25 mouse cellular contexts compared by ENCODE assay signal in genomic region chr6:145297626-145298025, GRCm38 (mm10). TPM values are rescaled to one million over a fixed set of nuclear protein-coding genes. Genes with fewer than 3 reads are reported as not detected.
A peak's percentile ranks its signal among the peaks of the same experiment; 100 is the strongest.
DNase-seq lines count a peak whose midpoint lies in the region; ATAC-seq and TF ChIP-seq lines count a peak whose summit lies in the region.
"Had no signal": no experiment of that assay in that cellular context is flagged by ENCODE, and none has a peak within 500 bp of the region (broad histone marks: within the 10 kb centered on the region; RNA-seq: fewer than 3 reads in every experiment).

No protein-coding gene starts in this region.

- H3K4me3 ChIP-seq in intestine, embryonic 16.5 days (ENCODE audit: low read length), result no peak overlapping the region
- H3K4me3 ChIP-seq in intestine, embryonic 15.5 days (replicated peaks), result no peak overlapping the region
- no peak overlapping the region for H3K4me3 ChIP-seq in lung, embryonic 15.5 days
- no peak overlapping the region for H3K4me3 ChIP-seq in intestine, postnatal 0 days (ENCODE audit: low read depth, low read length)
- H3K4me3 ChIP-seq: embryonic facial prominence, embryonic 12.5 days; erythroblast, embryonic 14.5 days; forebrain, embryonic 12.5 days; forebrain, embryonic 15.5 days; heart, embryonic 12.5 days; heart, embryonic 15.5 days; hindbrain, embryonic 10.5 days; hindbrain, embryonic 13.5 days had no signal

- ATAC-seq in intestine, embryonic 16.5 days, result peak; percentile 62; the same call in 1 of the 2 replicates
- ATAC-seq in intestine, embryonic 15.5 days, result no peak
- no peak for ATAC-seq in lung, embryonic 15.5 days (ENCODE audit: borderline replicate concordance, extremely low read depth, low FRiP score, low TSS enrichment)
- ATAC-seq in intestine, postnatal 0 days, result peak; percentile 51; the same call in 1 of the 2 replicates
- ATAC-seq: CD4-positive, CD25-positive, alpha-beta regulatory T cell, adult 4 months; forebrain, embryonic 15.5 days; hindbrain, embryonic 16.5 days had no signal

- H3K27ac ChIP-seq in intestine, embryonic 16.5 days (ENCODE audit: low read length), result no peak overlapping the region
- H3K27ac ChIP-seq in intestine, embryonic 15.5 days, result no peak overlapping the region
- peak overlapping the region; percentile 75 for H3K27ac ChIP-seq in lung, embryonic 15.5 days
- no peak overlapping the region for H3K27ac ChIP-seq in intestine, postnatal 0 days (ENCODE audit: low read depth, low read length)
- H3K27ac ChIP-seq: embryonic facial prominence, embryonic 12.5 days; forebrain, embryonic 12.5 days; forebrain, embryonic 15.5 days; heart, embryonic 15.5 days; hindbrain, embryonic 10.5 days; hindbrain, embryonic 13.5 days had no signal

- no peaks in the 10 kb centered on the region for H3K9me3 ChIP-seq in intestine, embryonic 16.5 days (ENCODE audit: control insufficient read depth, low read length)
- H3K9me3 ChIP-seq in intestine, embryonic 15.5 days, result no peaks in the 10 kb centered on the region
- no peaks in the 10 kb centered on the region for H3K9me3 ChIP-seq in lung, embryonic 15.5 days
- no peaks in the 10 kb centered on the region for H3K9me3 ChIP-seq in intestine, postnatal 0 days (ENCODE audit: control insufficient read depth)
- H3K9me3 ChIP-seq: embryonic facial prominence, embryonic 12.5 days; forebrain, embryonic 12.5 days; forebrain, embryonic 15.5 days; heart, embryonic 15.5 days; hindbrain, embryonic 10.5 days; hindbrain, embryonic 13.5 days had no signal

- no peak for TF ChIP-seq CTCF in intestine, postnatal 0 days (IDR thresholded peaks at IDR 0.05; ENCODE audit: low read depth)

- WGBS in intestine, embryonic 16.5 days, result 61% methylated on average over 7 of the region's 7 CpGs
- WGBS in intestine, embryonic 15.5 days, result 64% methylated on average over 7 of the region's 7 CpGs
- WGBS in lung, embryonic 15.5 days, result 58% methylated on average over 7 of the region's 7 CpGs
- 47% methylated on average over 7 of the region's 7 CpGs for WGBS in intestine, postnatal 0 days

- no peaks in the 10 kb centered on the region for H3K36me3 ChIP-seq in intestine, embryonic 16.5 days (ENCODE audit: control insufficient read depth, insufficient read depth, low read length)
- H3K36me3 ChIP-seq in intestine, embryonic 15.5 days, result no peaks in the 10 kb centered on the region
- no peaks in the 10 kb centered on the region for H3K36me3 ChIP-seq in lung, embryonic 15.5 days
- no peaks in the 10 kb centered on the region for H3K36me3 ChIP-seq in intestine, postnatal 0 days (ENCODE audit: control insufficient read depth, insufficient read depth)
- H3K36me3 ChIP-seq: embryonic facial prominence, embryonic 12.5 days; forebrain, embryonic 12.5 days; forebrain, embryonic 15.5 days; heart, embryonic 12.5 days; heart, embryonic 15.5 days; hindbrain, embryonic 10.5 days; hindbrain, embryonic 13.5 days had no signal

- 0 out of 2 replicates have a peak, but pooled peaks cover 3% of the 10 kb centered on the region for H3K4me1 ChIP-seq in intestine, embryonic 16.5 days (ENCODE audit: control insufficient read depth, insufficient read depth, low read length)
- H3K4me1 ChIP-seq in intestine, embryonic 15.5 days (replicated peaks), result no peaks in the 10 kb centered on the region
- H3K4me1 ChIP-seq in lung, embryonic 15.5 days, result peaks cover 32% of the 10 kb centered on the region
- no peaks in the 10 kb centered on the region for H3K4me1 ChIP-seq in intestine, postnatal 0 days (replicated peaks; ENCODE audit: control insufficient read depth, insufficient read depth, low read length)
- H3K4me1 ChIP-seq: heart, embryonic 12.5 days; heart, embryonic 15.5 days; hindbrain, embryonic 13.5 days had no signal

- H3K9ac ChIP-seq in intestine, embryonic 16.5 days (ENCODE audit: low read depth, low read length), result no peak overlapping the region
- H3K9ac ChIP-seq in intestine, embryonic 15.5 days, result no peak overlapping the region
- no peak overlapping the region for H3K9ac ChIP-seq in lung, embryonic 15.5 days
- no peak overlapping the region for H3K9ac ChIP-seq in intestine, postnatal 0 days (ENCODE audit: low read depth, low read length)
- H3K9ac ChIP-seq: embryonic facial prominence, embryonic 12.5 days; forebrain, embryonic 12.5 days; forebrain, embryonic 15.5 days; heart, embryonic 12.5 days; heart, embryonic 15.5 days; hindbrain, embryonic 13.5 days had no signal

- no peak for DNase-seq in lung, postnatal 25 days (ENCODE audit: low spot score)
- no peak for DNase-seq in cerebellum, adult 9-10 months
- DNase-seq: adrenal gland, adult 2 months; adrenal gland, postnatal 14 days; cerebellum, adult 18-20 months; cerebellum, adult 9-11 months; cerebellum, postnatal 25 days; embryo, embryonic 11 days; gastrocnemius, postnatal 25 days; heart, postnatal 10 days; heart, postnatal 36 days had no signal

- no peaks in the 10 kb centered on the region for H3K27me3 ChIP-seq in intestine, embryonic 16.5 days (replicated peaks; ENCODE audit: control insufficient read depth, insufficient read depth, low read length)
- no peaks in the 10 kb centered on the region for H3K27me3 ChIP-seq in intestine, embryonic 15.5 days (replicated peaks)
- H3K27me3 ChIP-seq in lung, embryonic 15.5 days, result no peaks in the 10 kb centered on the region
- H3K27me3 ChIP-seq in intestine, postnatal 0 days (replicated peaks; ENCODE audit: control insufficient read depth, insufficient read depth, low read length), result no peaks in the 10 kb centered on the region
- H3K27me3 ChIP-seq: embryonic facial prominence, embryonic 12.5 days; forebrain, embryonic 12.5 days; forebrain, embryonic 15.5 days; hindbrain, embryonic 13.5 days had no signal

- H3K4me2 ChIP-seq in intestine, embryonic 16.5 days (ENCODE audit: low read depth, low read length), result no peak overlapping the region
- H3K4me2 ChIP-seq in intestine, embryonic 15.5 days (replicated peaks), result no peak overlapping the region
- no peak overlapping the region for H3K4me2 ChIP-seq in lung, embryonic 15.5 days
- H3K4me2 ChIP-seq in intestine, postnatal 0 days (replicated peaks; ENCODE audit: low read depth), result no peak overlapping the region
- H3K4me2 ChIP-seq: embryonic facial prominence, embryonic 12.5 days; forebrain, embryonic 12.5 days; forebrain, embryonic 15.5 days; heart, embryonic 12.5 days; heart, embryonic 15.5 days; hindbrain, embryonic 13.5 days had no signal

RNA-seq across cellular contexts. Expression of gene Kras, which starts 47.6 kb away (rescaled TPM):
- 56.6 and 60.2 TPM in 2 replicates for polyA plus RNA-seq in intestine, embryonic 16.5 days (2015; fragmentation: Nextera tagmentation; extraction: Ambion mirVana)
- polyA plus RNA-seq in intestine, embryonic 15.5 days (2015; fragmentation: Nextera tagmentation; extraction: Ambion mirVana), result 67.6 and 68.6 TPM in 2 replicates
- 92.2 and 99.5 TPM in 2 replicates for polyA plus RNA-seq in lung, embryonic 15.5 days (2015; fragmentation: Nextera tagmentation; extraction: Ambion mirVana)
- 62.0 and 64.2 TPM in 2 replicates for polyA plus RNA-seq in intestine, postnatal 0 days (2015; fragmentation: Nextera tagmentation; extraction: Ambion mirVana)

Comparison
In these comparisons a context has a peak if more than half of its experiments do, and no peak if none do; other contexts are left out.
1. ATAC-seq: peak in intestine, embryonic 16.5 days (single experiment) and intestine, postnatal 0 days (single experiment); none in intestine, embryonic 15.5 days (single experiment) and lung, embryonic 15.5 days (single experiment).